Mouse (Mus musculus) frontal cortex, postnatal 36 days (tissue): ENCODE results near the gene Glis1.
A peak's percentile ranks its signal among the peaks of the same experiment; 100 is the strongest.

ENCODE experiments used
- DNase-seq, 2 experiments: peaks; one replicate each; pipeline ENCODE4 v3.0.0; 2022; ENCODE audit warnings: low spot score in 2 of 2

Glis1 gene

DNA sequence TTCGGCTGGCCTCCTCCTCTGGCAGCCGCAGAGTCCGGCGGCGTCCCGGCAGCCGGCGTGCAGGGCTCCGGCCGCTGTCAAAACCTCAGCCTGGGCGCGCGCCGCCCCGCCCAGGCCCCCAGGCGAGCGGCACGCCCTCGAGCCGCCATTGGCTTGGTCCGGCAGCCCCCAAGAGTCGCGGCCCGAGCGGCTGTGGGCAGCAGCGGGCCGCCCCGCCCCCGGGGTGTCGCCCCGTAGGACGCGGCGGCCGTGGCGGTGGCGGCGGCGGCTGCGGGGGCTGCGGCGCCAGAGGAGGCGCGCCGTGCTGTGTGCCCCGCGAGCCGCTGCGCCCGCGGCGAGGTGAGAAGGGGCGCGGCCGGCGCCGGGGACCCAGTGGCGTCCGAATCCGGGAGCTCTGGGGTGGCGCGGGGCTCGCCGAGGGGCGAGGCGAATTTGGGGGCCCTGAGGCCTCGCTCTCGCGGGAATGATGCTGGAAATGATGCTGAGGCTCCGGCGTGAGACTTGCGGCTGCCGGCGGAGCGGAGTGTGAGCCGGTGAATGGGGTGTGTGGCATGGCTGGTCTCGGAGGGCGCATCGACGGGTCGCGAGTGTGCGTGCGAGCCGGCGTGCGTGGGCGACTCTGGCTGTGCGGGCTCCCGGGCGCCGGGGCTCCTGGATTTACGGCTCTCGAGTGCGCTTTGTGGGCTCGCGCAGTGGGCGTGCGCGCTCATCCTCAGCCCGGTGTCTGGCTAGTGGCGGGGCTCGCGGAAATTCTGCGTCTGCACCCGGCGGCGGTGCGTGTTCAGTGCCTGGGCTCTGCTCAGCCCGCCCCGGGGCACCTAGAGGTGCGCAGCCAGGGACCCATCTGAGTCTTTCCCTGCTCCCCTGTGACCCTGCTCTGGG, at the start of gene Glis1:
Glis1 (plus strand) TSS at position 236 of the 882 bp plus-strand sequence.
- DNase-seq, result peak; percentile 50 to 62

DNA sequence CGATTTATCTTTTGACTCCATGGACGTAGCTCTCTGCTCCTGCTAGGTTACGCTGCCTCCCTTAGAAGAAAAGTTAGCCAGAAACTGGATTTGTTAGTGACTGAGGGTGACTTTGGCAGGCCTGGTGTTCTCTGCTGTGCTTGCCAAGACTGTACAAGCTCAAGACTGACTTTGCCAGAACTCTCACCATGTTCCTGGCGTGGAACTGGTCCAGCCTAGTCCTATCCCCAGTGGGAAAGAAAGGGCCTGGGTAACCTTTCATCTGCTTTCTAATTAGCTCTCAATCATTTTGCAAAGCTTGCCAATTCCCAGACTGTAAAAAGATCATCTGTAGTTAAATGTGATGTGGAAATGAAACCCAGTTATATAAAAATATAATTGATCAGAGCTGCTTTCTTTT, 47.4 kb upstream of the Glis1 start:
- peak in 1 of 2 experiments; percentile 10 for DNase-seq

DNA sequence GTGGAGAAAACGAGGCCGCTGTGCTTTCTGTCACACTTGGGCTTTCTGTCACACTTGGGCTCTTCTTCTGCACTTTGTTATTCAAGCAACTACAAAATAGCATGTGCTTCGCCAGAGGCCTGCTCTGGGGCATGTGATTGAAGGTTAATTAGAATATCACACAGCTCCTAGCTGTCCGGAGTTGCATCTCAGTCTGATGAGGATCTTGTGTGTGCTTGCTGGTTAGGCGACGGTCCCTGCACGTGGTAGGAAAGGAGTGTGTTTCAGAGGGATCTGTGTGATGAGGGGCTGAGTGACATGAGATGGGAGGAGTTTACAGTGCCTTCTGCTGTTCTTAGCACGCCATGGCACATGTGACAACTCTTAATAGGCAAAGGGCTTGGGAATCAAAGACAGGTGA, 46.9 kb upstream of the Glis1 start:
- no peak for DNase-seq

DNA sequence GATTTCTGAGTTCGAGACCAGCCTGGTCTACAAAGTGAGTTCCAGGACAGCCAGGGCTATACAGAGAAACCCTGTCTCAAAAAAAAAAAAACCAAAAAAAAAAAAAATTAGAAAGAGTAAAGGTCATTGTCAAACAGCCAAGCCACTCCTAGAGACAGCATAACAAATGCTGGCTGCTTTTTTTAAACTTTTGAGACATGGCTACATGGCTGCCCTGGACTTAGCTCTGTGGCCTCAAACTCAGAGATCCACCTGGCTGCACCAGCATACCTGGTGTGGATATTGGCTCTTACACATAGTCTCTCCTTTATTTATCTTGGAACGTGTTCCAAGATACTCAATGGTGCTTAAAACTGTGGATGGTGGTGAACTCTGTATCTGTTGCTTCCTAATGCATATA, 46.1 kb upstream of the Glis1 start:
- DNase-seq, result no peak

DNA sequence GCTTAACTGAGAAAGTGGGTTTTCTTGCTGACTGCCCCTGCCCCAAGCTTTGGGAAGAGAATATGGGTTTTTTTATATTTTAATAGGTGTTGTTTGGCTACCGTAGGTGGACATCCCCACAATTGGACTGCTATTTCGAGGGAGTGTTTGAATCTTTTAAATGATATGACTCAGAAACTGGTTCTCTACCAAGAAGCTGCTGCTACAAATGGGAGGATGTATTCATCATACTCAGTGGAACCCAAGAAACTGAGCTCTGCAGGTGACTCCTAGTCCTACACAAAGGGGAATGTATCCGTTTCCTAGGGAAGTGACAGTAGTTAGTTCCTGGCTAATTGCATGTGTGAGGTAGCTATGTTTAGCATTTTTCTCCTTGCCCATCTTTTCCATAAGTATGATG, 45.0 kb upstream of the Glis1 start:
- DNase-seq, result peak in 1 of 2 experiments; percentile 3

DNA sequence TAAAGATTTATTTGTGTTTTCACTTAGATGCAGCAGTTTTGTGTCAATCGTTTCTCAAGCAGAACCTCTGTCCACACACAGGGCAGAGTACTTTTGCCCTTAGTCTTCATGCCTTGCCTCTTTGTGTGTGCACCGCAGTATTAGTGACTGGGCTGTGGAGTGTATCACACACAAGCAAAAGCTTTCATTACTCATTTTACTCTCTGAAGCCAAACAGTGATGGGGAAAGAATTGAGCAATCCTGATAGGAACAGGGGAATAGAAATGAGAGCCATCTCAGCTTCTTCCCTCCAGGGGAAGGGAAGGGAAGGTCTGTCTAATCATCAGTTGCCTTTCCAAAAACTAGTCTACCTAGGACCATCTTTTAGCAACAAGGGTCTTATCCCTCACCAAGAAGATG, 40.6 kb upstream of the Glis1 start:
- DNase-seq, result no peak

DNA sequence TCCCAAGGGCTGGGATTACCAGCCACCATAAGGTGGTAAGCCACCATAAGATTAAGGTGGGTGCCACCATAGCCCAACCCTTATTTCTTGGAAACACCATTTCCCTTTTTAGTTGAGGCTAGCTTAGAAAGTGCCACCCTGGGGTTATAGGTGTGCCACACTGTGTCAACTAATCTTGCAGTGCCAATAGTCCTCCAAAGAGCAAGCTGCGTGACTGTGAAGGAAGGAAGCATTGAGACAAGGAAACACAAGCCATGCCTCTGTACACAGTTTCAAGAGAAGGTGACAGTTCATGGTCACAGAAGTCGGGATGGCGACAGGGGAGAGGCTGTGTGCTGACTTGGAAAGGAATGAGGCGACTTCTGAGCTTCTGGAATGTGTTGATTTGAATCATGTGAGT, 14.2 kb upstream of the Glis1 start:
- no peak for DNase-seq

DNA sequence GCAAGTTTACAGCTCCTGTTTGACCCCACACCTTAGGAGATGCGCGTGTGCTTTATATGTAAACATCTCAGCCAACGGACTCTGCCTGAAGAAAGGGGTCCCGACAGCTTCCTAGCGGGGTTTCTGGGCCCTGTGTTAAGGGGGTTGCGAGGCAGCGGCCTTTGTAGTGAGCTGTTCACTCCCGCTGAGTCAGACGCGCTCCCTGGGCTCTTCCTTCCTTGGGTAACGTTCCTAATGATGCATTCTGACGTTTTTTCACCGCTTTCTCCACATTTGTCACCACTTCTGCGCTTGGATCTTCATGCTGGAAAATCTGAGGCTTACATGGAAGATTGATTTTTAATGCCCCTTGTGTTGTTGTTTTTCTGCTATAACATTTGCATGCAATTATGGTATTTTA, 12.7 kb upstream of the Glis1 start:
- DNase-seq, result no peak

DNA sequence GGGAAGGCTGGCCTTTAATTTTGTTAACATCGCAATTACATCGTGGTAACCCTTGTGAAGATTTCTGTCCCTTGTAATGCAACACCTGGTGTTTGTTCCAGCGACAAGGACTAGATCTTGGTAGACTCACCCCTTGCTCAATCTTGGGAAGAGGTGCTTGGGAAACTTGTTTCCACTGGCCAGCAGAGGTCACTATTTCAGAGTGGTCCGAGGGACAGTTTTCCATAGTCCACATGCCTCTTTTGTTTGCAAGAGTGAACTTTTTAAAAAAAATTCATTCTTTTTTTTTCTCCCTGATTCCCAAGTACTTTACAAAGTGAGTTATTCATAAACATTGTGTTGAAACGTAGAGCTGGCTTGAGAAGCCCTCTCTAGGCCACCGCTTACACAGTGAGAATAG, 12.2 kb upstream of the Glis1 start:
- peak in 1 of 2 experiments; percentile 29 for DNase-seq

DNA sequence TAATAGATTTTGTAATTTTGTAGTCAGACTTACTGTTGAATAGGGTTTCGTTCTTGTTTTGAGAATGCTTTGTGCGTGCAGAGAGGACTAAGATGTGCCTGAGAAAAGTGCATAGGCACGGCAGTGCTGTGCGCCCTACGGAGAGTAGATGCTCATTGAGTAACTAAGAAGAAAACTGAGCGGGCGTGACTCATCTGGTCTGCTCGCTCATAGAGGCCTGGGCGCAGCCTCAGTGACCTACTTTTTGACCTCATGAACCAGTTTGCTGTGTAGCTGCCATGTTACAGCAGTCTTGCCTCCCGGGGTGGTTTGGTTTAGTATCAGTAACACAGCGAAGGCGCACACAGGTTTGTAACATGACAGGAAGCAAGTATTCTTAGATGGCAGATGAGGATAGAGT, 8.8 kb upstream of the Glis1 start:
- no peak for DNase-seq

DNA sequence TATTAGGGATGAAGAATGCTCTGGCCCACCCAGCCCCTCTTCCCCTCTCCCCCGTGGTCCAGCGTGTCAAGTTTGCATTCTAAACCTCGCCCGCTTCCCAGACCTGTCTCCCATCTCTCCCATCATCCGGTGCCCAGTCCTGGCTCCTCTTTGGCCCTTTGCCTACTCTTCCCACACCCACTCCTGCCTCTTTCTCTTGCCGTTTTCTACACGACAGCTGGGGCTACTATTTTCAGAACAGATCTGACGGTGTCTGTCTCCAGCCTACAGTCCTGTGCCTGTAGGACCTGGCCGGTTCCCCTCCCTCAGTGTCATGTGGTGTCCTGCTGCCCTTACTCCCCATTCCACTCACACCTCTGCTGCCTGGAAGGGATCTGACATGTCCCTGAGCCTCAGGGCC, 7.8 kb upstream of the Glis1 start:
- peak; percentile 42 to 53 for DNase-seq

DNA sequence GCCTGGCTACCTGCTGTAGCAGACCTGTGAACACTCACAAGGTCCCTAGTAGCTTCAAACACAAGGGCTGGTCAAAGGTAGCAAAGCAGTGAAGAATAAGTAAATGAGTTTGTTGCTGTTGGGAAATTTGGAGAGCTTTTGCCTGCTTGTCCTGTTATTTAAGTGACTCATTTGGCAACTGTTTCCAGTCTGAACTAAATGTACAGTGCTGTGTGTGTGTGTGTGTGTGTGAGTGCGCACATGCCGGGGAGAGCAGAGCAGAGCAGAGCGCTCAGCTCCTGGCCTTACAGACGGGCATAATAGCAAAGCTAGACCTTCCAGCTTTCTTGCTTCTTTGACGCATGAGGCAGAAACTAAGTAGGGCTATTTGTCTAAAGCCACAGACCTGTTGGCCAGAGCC, 1.7 kb upstream of the Glis1 start:
- peak; percentile 52 to 61 for DNase-seq

DNA sequence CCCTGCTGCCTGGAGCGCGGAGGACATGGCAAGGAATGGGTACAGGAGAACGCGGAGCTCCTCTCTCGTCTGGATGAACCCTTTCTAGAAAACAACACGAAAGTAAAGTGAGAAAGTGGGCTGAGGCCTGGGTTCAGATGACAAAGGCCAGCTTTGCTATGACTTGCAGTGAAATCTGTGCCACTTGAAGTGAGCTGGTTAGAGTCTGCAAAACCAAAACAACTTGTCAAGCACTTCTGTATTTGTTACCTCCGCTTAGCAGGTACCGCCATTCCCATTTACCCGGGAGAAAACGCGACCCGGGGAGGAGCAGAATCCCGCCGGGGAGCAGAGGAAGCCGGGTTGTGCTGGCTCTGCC, 414 bp upstream of the Glis1 start:
- no peak for DNase-seq

DNA sequence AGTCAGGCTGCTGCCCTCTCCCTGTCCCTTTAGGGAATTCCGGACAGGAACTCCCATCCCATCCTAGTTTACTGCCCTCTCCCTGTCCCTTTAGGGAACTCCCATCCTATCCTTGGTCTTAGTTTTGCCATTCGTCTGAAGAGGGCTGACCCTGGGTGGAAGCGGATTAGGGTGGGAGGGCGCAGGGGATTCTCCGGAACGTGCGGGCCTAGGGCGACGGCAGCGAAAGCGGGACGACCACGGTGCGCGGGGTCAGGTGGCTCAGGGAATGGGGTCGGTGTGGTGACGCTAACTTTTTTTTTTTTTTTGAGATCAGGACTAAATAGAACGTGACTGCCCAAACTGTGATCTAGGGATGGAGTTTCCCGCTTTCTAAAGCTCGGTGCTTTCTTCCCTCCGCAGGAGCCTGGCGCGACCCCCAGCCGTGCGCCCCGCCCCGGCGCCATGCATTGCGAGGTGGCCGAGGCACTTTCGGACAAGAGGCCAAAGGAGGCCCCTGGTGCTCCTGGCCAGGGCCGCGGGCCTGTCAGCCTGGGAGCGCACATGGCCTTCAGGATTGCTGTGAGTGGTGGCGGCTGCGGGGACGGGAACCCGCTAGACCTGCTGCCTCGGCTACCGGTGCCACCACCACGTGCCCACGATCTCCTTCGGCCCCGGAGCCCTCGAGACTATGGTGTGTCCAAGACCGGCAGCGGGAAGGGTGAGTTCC, 1.0 kb downstream of the Glis1 start:
- no peak for DNase-seq

DNA sequence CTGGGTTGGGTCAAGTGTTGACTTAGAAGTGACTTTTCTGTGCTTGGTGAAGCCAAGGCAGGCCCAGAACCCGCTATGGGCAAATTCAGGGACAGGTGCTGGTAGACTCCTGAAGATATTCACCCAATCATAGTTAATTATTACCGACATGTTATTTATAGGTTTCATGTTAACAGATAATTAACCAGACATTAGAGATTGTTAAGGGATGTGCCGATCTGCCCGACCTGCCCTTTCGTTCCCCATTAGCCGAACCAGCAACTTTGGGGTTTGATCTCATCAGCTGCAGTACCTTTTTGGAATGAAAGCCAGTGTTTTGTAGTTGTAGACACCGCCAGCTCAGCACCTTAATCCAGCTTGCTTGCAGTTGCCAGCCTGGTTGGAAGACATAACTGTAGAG, 2.1 kb downstream of the Glis1 start:
- DNase-seq, result no peak

DNA sequence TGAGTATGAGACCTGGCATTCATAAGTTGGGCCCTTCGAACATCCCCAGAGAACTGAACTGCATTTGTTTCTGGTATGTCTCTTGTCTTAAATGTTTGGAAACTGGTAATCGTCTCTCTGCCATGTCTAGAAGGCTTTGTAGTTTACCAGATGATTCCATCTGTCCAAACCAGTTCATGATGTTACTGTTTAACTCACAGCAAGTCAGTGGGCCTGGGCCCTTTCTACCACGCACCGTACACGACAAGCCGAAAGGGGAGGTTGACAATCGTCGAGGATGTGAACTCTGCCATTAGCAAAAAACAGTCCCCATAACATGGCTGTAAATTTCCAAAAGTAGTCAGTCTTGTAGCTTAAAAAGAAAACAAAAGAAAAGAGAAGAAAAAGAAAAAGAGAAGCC, 4.3 kb downstream of the Glis1 start:
- DNase-seq, result no peak

DNA sequence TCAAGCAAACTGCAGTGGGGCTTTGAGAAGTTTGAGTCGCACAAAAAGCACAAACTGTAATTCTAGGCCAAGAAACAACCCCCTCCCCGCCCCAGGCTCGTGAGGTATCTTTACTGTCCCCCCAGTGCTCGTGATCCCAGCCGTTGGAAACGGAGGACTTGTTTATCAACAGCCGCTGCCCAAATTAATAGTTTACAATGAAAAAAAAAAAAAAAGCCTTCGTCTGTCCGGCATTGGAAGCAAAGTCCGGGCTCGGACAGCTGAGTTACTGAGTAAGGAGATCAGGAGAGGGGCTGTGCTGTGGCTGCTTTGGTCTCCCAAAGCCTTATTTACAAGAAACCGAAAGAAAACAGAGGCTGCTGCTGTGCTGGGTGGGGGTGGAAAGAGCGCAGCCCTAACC, 5.9 kb downstream of the Glis1 start:
- no peak for DNase-seq

DNA sequence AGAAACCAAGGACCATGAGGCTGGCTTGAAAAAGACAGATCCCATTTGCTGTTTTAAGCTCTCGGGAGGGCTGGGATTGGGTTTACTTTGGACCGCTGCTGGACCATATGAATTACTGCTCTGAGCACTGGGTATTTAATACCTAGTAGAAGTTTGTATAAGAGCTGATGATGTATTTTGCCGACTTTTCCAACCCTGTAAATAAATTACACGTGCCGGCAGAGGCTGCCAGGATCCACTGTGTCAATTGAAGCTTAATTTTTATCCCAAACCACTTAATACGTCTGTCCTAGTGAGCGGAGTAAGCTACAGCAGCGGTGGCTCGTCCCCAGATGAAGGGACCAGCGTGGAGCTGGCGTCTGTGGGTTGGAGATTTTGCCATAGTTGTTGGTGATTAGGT, 7.9 kb downstream of the Glis1 start:
- DNase-seq, result no peak

DNA sequence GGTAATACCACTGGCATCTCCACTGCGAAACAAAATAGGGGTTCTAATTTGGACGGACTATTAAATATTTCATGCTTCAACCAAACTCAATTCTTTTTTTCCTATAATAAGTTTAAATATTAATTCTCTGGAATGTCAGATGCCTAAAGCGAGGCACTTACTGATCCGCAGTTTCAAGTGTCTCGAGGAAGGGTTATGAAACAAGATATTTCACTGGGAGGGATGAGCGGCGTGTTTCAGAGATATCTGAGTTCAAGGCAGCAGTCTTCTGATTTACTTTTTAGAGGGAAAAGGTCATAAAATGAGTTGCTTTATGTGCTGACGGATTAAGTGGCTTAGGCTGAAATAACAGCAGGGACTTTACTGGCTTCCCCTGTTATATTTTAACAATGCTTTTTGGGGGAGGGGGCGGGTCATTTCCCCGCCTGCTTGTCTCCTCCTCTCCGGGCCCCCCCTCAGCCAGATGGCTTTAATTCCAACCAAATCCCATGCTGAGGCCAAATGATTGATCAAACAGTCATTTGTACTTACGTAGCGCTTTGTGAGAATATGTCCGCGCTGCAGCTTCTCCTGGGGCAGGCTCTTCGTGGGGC, 8.6 kb downstream of the Glis1 start:
- no peak for DNase-seq

DNA sequence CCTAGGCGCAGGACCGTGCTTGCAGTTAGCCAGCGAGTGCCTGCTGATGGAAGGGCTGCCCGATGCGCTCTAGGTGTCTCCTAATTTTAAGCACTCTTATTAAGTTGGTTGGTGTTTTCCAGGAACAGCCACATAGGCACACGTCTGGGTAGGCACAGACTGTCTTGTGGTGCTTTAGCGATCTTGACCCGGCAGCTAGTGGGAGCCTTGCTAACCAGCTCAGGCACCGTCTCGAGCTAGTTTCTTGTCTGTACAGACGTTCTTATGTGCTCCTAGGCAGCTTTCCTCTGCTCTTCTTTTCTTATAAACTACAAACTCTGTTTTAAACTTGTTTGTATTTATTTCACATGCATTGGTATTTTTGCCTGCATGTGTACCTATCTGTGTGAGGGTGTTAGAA, 9.2 kb downstream of the Glis1 start:
- DNase-seq, result no peak

DNA sequence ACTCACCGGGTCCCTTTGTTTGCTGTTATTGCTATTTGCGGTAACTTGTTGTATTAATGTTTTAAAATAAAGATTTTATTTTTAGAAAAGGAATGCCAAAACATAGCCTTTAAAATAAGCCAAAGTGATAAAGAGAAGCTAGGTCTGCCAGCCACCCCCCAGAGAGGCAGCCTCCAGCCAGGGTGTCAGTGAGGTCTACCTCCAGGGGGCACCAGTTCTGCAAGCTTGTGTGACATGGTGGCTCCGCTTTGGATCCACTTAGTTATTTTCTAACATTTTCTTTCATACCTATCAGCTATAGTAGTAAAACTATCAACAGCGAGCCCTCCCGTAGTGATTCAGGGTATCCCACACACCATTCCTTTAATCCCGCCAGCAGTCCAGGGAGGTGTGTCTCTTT, 14.1 kb downstream of the Glis1 start:
- DNase-seq, result no peak

DNA sequence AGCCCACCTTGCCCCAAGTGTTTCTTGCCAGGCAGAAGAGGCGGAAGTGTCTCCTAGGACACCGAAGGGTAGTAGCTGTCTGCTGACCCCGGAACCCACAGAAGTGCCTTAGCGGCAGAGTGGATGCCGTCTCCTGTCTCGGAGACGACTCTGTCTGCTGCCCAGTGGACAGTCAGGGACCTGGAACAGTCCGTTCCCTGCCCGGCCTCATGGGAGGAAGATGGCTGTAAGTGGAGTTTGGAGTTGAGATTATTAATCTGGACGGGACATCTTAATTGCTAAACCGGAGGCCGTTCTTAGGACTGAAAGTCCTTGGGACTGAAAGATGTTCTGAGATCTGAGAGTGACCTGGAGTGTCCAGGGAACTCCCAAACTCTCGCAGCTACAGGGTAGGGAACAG, 15.1 kb downstream of the Glis1 start:
- no peak for DNase-seq
